Comparison of ENCODE assay signal across 26 mouse cellular contexts in genomic region chr1:121996461-121996860, GRCm38 (mm10).
A peak's percentile ranks its signal among the peaks of the same experiment; 100 is the strongest.
DNase-seq lines count a peak whose midpoint lies in the region; ATAC-seq and TF ChIP-seq lines count a peak whose summit lies in the region.
"Had no signal": no experiment of that assay in that cellular context is flagged by ENCODE, and none has a peak within 500 bp of the region (broad histone marks: within the 10 kb centered on the region; RNA-seq: fewer than 3 reads in every experiment).

No protein-coding gene starts in this region.

- DNase-seq in embryonic facial prominence, embryonic 11.5 days (ENCODE audit: low spot score), result no peak
- no peak for DNase-seq in embryonic facial prominence, embryonic 10.5 days (ENCODE audit: low spot score)
- DNase-seq in kidney, adult 8-10 months, result no peak
- DNase-seq in midbrain, embryonic 11.5 days (ENCODE audit: low spot score, missing footprints), result no peak
- DNase-seq in midbrain, postnatal 0 days (ENCODE audit: low spot score), result peak; percentile 16
- DNase-seq: adrenal gland, postnatal 14 days; B cell, adult 2 months; cerebellum, adult 9-10 months; gastrocnemius, postnatal 25 days; heart, adult 18-20 months; heart, postnatal 10 days; kidney, adult 18-20 months; lung, postnatal 4 days; thymus, postnatal 14 days had no signal

- H3K9me3 ChIP-seq in embryonic facial prominence, embryonic 11.5 days (replicated peaks; ENCODE audit: control insufficient read depth, low read length), result no peaks in the 10 kb centered on the region
- H3K9me3 ChIP-seq in embryonic facial prominence, embryonic 10.5 days, result no peaks in the 10 kb centered on the region
- no peaks in the 10 kb centered on the region for H3K9me3 ChIP-seq in kidney, embryonic 15.5 days (replicated peaks)
- H3K9me3 ChIP-seq in midbrain, embryonic 11.5 days (ENCODE audit: control insufficient read depth, low read length), result no peaks in the 10 kb centered on the region
- no peaks in the 10 kb centered on the region for H3K9me3 ChIP-seq in midbrain, embryonic 16.5 days (replicated peaks; ENCODE audit: control insufficient read depth, low read length, poor library complexity, severe bottlenecking)
- no peaks in the 10 kb centered on the region for H3K9me3 ChIP-seq in midbrain, postnatal 0 days (ENCODE audit: low read length)
- H3K9me3 ChIP-seq: forebrain, embryonic 15.5 days; heart, embryonic 12.5 days; hindbrain, embryonic 12.5 days; neural tube, embryonic 12.5 days had no signal

- no peak overlapping the region for H3K27ac ChIP-seq in embryonic facial prominence, embryonic 11.5 days (replicated peaks; ENCODE audit: low read depth, low read length)
- no peak overlapping the region for H3K27ac ChIP-seq in embryonic facial prominence, embryonic 10.5 days (replicated peaks)
- H3K27ac ChIP-seq in kidney, embryonic 15.5 days, result peak overlapping the region; percentile 18; the same call in 1 of the 2 replicates
- H3K27ac ChIP-seq in midbrain, embryonic 11.5 days (ENCODE audit: low read depth, low read length), result no peak overlapping the region
- no peak overlapping the region for H3K27ac ChIP-seq in midbrain, embryonic 16.5 days (ENCODE audit: low read length)
- H3K27ac ChIP-seq in midbrain, postnatal 0 days (ENCODE audit: low read depth, low read length), result no peak overlapping the region
- H3K27ac ChIP-seq: forebrain, embryonic 15.5 days; hindbrain, embryonic 12.5 days; layer of hippocampus, adult 2 months; neural tube, embryonic 12.5 days had no signal

- 0 out of 2 replicates have a peak, but pooled peaks have one; percentile 39 for ATAC-seq in embryonic facial prominence, embryonic 11.5 days (replicated peaks; ENCODE audit: insufficient number of reproducible peaks, low FRiP score, low TSS enrichment, low read depth)
- peak; percentile 99 for ATAC-seq in kidney, embryonic 15.5 days (replicated peaks; ENCODE audit: low FRiP score)
- peak; percentile 72; the same call in 1 of the 2 replicates for ATAC-seq in midbrain, embryonic 11.5 days (ENCODE audit: low FRiP score)
- no peak for ATAC-seq in midbrain, embryonic 16.5 days
- no peak for ATAC-seq in midbrain, postnatal 0 days (ENCODE audit: low FRiP score)
- no peak for ATAC-seq in erythroblast, adult 5-6 weeks (replicated peaks; ENCODE audit: low FRiP score, poor library complexity, severe bottlenecking)
- ATAC-seq: forebrain, embryonic 15.5 days; inflammation-experienced regulatory T-cells, adult 6 months; Patski had no signal

- H3K4me3 ChIP-seq in embryonic facial prominence, embryonic 11.5 days (ENCODE audit: low read depth, low read length), result no peak overlapping the region
- no peak overlapping the region for H3K4me3 ChIP-seq in embryonic facial prominence, embryonic 10.5 days
- no peak overlapping the region for H3K4me3 ChIP-seq in kidney, embryonic 15.5 days (replicated peaks)
- H3K4me3 ChIP-seq in midbrain, embryonic 11.5 days (ENCODE audit: low read depth, low read length), result no peak overlapping the region
- no peak overlapping the region for H3K4me3 ChIP-seq in midbrain, embryonic 16.5 days (ENCODE audit: low read depth, low read length)
- no peak overlapping the region for H3K4me3 ChIP-seq in midbrain, postnatal 0 days (ENCODE audit: low read depth, low read length)
- H3K4me3 ChIP-seq: forebrain, embryonic 15.5 days; heart, embryonic 12.5 days; hindbrain, embryonic 12.5 days; layer of hippocampus, adult 2 months; neural tube, embryonic 12.5 days had no signal

- no peaks in the 10 kb centered on the region for H3K36me3 ChIP-seq in embryonic facial prominence, embryonic 11.5 days (replicated peaks; ENCODE audit: control insufficient read depth, insufficient read depth, low read depth, low read length)
- no peaks in the 10 kb centered on the region for H3K36me3 ChIP-seq in embryonic facial prominence, embryonic 10.5 days (replicated peaks)
- H3K36me3 ChIP-seq in kidney, embryonic 15.5 days, result no peaks in the 10 kb centered on the region
- no peaks in the 10 kb centered on the region for H3K36me3 ChIP-seq in midbrain, embryonic 11.5 days (ENCODE audit: control insufficient read depth, insufficient read depth, low read length)
- no peaks in the 10 kb centered on the region for H3K36me3 ChIP-seq in midbrain, embryonic 16.5 days (ENCODE audit: control insufficient read depth, insufficient read depth, low read length)
- no peaks in the 10 kb centered on the region for H3K36me3 ChIP-seq in midbrain, postnatal 0 days (ENCODE audit: insufficient read depth, low read length)
- H3K36me3 ChIP-seq: forebrain, embryonic 15.5 days; G1E; heart, embryonic 12.5 days; hindbrain, embryonic 12.5 days; neural tube, embryonic 12.5 days had no signal

- H3K4me2 ChIP-seq in embryonic facial prominence, embryonic 11.5 days (ENCODE audit: low read depth, low read length), result no peak overlapping the region
- H3K4me2 ChIP-seq in kidney, embryonic 15.5 days, result no peak overlapping the region
- H3K4me2 ChIP-seq in midbrain, embryonic 11.5 days, result no peak overlapping the region
- H3K4me2 ChIP-seq in midbrain, embryonic 16.5 days (ENCODE audit: low read length), result no peak overlapping the region
- no peak overlapping the region for H3K4me2 ChIP-seq in midbrain, postnatal 0 days (ENCODE audit: low read depth, low read length, poor library complexity, severe bottlenecking)
- H3K4me2 ChIP-seq: forebrain, embryonic 15.5 days; heart, embryonic 12.5 days; hindbrain, embryonic 12.5 days; neural tube, embryonic 12.5 days had no signal

- H3K9ac ChIP-seq in embryonic facial prominence, embryonic 11.5 days (replicated peaks; ENCODE audit: low read length), result no peak overlapping the region
- no peak overlapping the region for H3K9ac ChIP-seq in kidney, embryonic 15.5 days
- H3K9ac ChIP-seq in midbrain, embryonic 11.5 days (ENCODE audit: low read length), result no peak overlapping the region
- H3K9ac ChIP-seq in midbrain, embryonic 16.5 days (ENCODE audit: low read depth, low read length), result no peak overlapping the region
- H3K9ac ChIP-seq in midbrain, postnatal 0 days (replicated peaks; ENCODE audit: low read length, poor library complexity, severe bottlenecking), result no peak overlapping the region
- H3K9ac ChIP-seq: forebrain, embryonic 15.5 days; heart, embryonic 12.5 days; hindbrain, embryonic 12.5 days; neural tube, embryonic 12.5 days had no signal

- H3K27me3 ChIP-seq in embryonic facial prominence, embryonic 11.5 days (ENCODE audit: control insufficient read depth, insufficient read depth, low read length), result no peaks in the 10 kb centered on the region
- no peaks in the 10 kb centered on the region for H3K27me3 ChIP-seq in embryonic facial prominence, embryonic 10.5 days (replicated peaks; ENCODE audit: low read depth, poor library complexity, severe bottlenecking)
- no peaks in the 10 kb centered on the region for H3K27me3 ChIP-seq in kidney, embryonic 15.5 days
- no peaks in the 10 kb centered on the region for H3K27me3 ChIP-seq in midbrain, embryonic 11.5 days (ENCODE audit: control insufficient read depth, insufficient read depth, low read length)
- H3K27me3 ChIP-seq in midbrain, embryonic 16.5 days (ENCODE audit: control insufficient read depth, insufficient read depth, low read depth, low read length), result no peaks in the 10 kb centered on the region
- H3K27me3 ChIP-seq in midbrain, postnatal 0 days (ENCODE audit: insufficient read depth, low read length), result no peaks in the 10 kb centered on the region
- H3K27me3 ChIP-seq: CH12.LX; forebrain, embryonic 15.5 days; heart, embryonic 12.5 days; hindbrain, embryonic 12.5 days; neural tube, embryonic 12.5 days; Patski had no signal

- TF ChIP-seq CTCF in midbrain, postnatal 0 days (IDR thresholded peaks at IDR 0.05), result no peak

- 74% methylated on average over 1 of the region's 1 CpGs for WGBS in embryonic facial prominence, embryonic 11.5 days
- 81% methylated on average over 1 of the region's 1 CpGs for WGBS in embryonic facial prominence, embryonic 10.5 days
- 45% methylated on average over 1 of the region's 1 CpGs for WGBS in kidney, embryonic 15.5 days
- WGBS in midbrain, embryonic 11.5 days, result 11% methylated on average over 1 of the region's 1 CpGs
- 53% methylated on average over 1 of the region's 1 CpGs for WGBS in midbrain, embryonic 16.5 days
- 18% methylated on average over 1 of the region's 1 CpGs for WGBS in midbrain, postnatal 0 days

- H3K4me1 ChIP-seq in embryonic facial prominence, embryonic 11.5 days (ENCODE audit: control insufficient read depth, insufficient read depth, low read length), result no peaks in the 10 kb centered on the region
- no peaks in the 10 kb centered on the region for H3K4me1 ChIP-seq in embryonic facial prominence, embryonic 10.5 days
- 0 out of 2 replicates have a peak, but pooled peaks cover 2% of the 10 kb centered on the region for H3K4me1 ChIP-seq in kidney, embryonic 15.5 days
- H3K4me1 ChIP-seq in midbrain, embryonic 11.5 days (ENCODE audit: control insufficient read depth, insufficient read depth, low read length), result no peaks in the 10 kb centered on the region
- no peaks in the 10 kb centered on the region for H3K4me1 ChIP-seq in midbrain, embryonic 16.5 days (ENCODE audit: control insufficient read depth, insufficient read depth, low read length)
- no peaks in the 10 kb centered on the region for H3K4me1 ChIP-seq in midbrain, postnatal 0 days (ENCODE audit: insufficient read depth, low read length)
- H3K4me1 ChIP-seq: forebrain, embryonic 15.5 days; heart, embryonic 12.5 days; hindbrain, embryonic 12.5 days; neural tube, embryonic 12.5 days had no signal

Comparison
In these comparisons a context has a peak if more than half of its experiments do, and no peak if none do; other contexts are left out.
1. ATAC-seq: peak in embryonic facial prominence, embryonic 11.5 days (single experiment), kidney, embryonic 15.5 days (single experiment) and midbrain, embryonic 11.5 days (single experiment); none in midbrain, embryonic 16.5 days (single experiment), midbrain, postnatal 0 days (single experiment) and erythroblast, adult 5-6 weeks (single experiment).